Mouse (Mus musculus): ENCODE data around the gene Dnaja3. TPM values are rescaled to one million over a fixed set of nuclear protein-coding genes. Genes with fewer than 3 reads are reported as not detected.

The Dnaja3 gene
- polyA plus RNA-seq, 1 experiment: not detected

GRCm38 (mm10) chr16:4635760-4636159 is 4.0 kb upstream of the Dnaja3 start:
- Histone ChIP-seq H3K4me3 (ENCODE audit: insufficient read depth, low read depth, low read length) (no peak overlapping the region), H3K27ac (ENCODE audit: insufficient read depth, low read depth, low read length) (no peak overlapping the region), H3K4me1 (ENCODE audit: control insufficient read depth, insufficient read depth, low read length) (peaks cover 10% of the 10 kb centered on the region)
- WGBS: 58% methylated on average over 4 of the region's 4 CpGs
- TF ChIP-seq POLR2A (IDR thresholded peaks at IDR 0.05; ENCODE audit: insufficient read depth, low read depth, low read length): no peak
- no peak for TF ChIP-seq CTCF (IDR thresholded peaks at IDR 0.05; ENCODE audit: insufficient read depth, low read depth, low read length)

- TF ChIP-seq CTCF (IDR thresholded peaks at IDR 0.05; ENCODE audit: insufficient read depth, low read depth, low read length): no peak
- no peak for TF ChIP-seq POLR2A (IDR thresholded peaks at IDR 0.05; ENCODE audit: insufficient read depth, low read depth, low read length)
- WGBS: 83% methylated on average over 3 of the region's 3 CpGs
- H3K27ac ChIP-seq (ENCODE audit: insufficient read depth, low read depth, low read length): no peak overlapping the region
- peaks cover 29% of the 10 kb centered on the region for H3K4me1 ChIP-seq (ENCODE audit: control insufficient read depth, insufficient read depth, low read length)
- H3K4me3 ChIP-seq (ENCODE audit: insufficient read depth, low read depth, low read length): no peak overlapping the region
Measured at GRCm38 (mm10) chr16:4638891-4639390, 848 bp upstream of the Dnaja3 start.

GRCm38 (mm10) chr16:4640267-4641005 is 647 bp downstream of the Dnaja3 start:
- no peak overlapping the region for H3K27ac ChIP-seq (ENCODE audit: insufficient read depth, low read depth, low read length)
- peak overlapping the region; percentile 47 for H3K4me3 ChIP-seq (ENCODE audit: insufficient read depth, low read depth, low read length)
- TF ChIP-seq CTCF (IDR thresholded peaks at IDR 0.05; ENCODE audit: insufficient read depth, low read depth, low read length): no peak
- H3K4me1 ChIP-seq (ENCODE audit: control insufficient read depth, insufficient read depth, low read length): peaks cover 31% of the 10 kb centered on the region
- 30% methylated on average over 17 of the region's 17 CpGs for WGBS

GRCm38 (mm10) chr16:4641119-4641838 is 1.5 kb downstream of the Dnaja3 start:
- WGBS: 56% methylated on average over 3 of the region's 3 CpGs
- no peak for TF ChIP-seq POLR2A (IDR thresholded peaks at IDR 0.05; ENCODE audit: insufficient read depth, low read depth, low read length)
- no peak for TF ChIP-seq CTCF (IDR thresholded peaks at IDR 0.05; ENCODE audit: insufficient read depth, low read depth, low read length)
- Histone ChIP-seq H3K4me3 (ENCODE audit: insufficient read depth, low read depth, low read length) (no peak overlapping the region), H3K27ac (ENCODE audit: insufficient read depth, low read depth, low read length) (no peak overlapping the region), H3K4me1 (ENCODE audit: control insufficient read depth, insufficient read depth, low read length) (peaks cover 31% of the 10 kb centered on the region)

GRCm38 (mm10) chr16:4642190-4642589 is 2.4 kb downstream of the Dnaja3 start:
- no peak for TF ChIP-seq POLR2A (IDR thresholded peaks at IDR 0.05; ENCODE audit: insufficient read depth, low read depth, low read length)
- no peak for TF ChIP-seq CTCF (IDR thresholded peaks at IDR 0.05; ENCODE audit: insufficient read depth, low read depth, low read length)
- WGBS: 61% methylated on average over 13 of the region's 13 CpGs

GRCm38 (mm10) chr16:4642937-4643336 is 3.1 kb downstream of the Dnaja3 start:
- TF ChIP-seq POLR2A (IDR thresholded peaks at IDR 0.05; ENCODE audit: insufficient read depth, low read depth, low read length) (no peak), CTCF (IDR thresholded peaks at IDR 0.05; ENCODE audit: insufficient read depth, low read depth, low read length) (no peak)
- peak overlapping the region; percentile 12; the same call in 1 of the 2 replicates for H3K27ac ChIP-seq (ENCODE audit: insufficient read depth, low read depth, low read length)
- WGBS: 86% methylated on average over 6 of the region's 6 CpGs
- H3K4me1 ChIP-seq (ENCODE audit: control insufficient read depth, insufficient read depth, low read length): peaks cover 38% of the 10 kb centered on the region
- H3K4me3 ChIP-seq (ENCODE audit: insufficient read depth, low read depth, low read length): no peak overlapping the region

More at GRCm38 (mm10) chr16:4642190-4642589, 2.4 kb downstream of the Dnaja3 start:
- H3K4me3 ChIP-seq (ENCODE audit: insufficient read depth, low read depth, low read length): no peak overlapping the region
- peaks cover 31% of the 10 kb centered on the region for H3K4me1 ChIP-seq (ENCODE audit: control insufficient read depth, insufficient read depth, low read length)
- H3K27ac ChIP-seq (ENCODE audit: insufficient read depth, low read depth, low read length): no peak overlapping the region

GRCm38 (mm10) chr16:4643670-4644419 is 4.1 kb downstream of the Dnaja3 start:
- Histone ChIP-seq H3K4me3 (ENCODE audit: insufficient read depth, low read depth, low read length) (no peak overlapping the region), H3K4me1 (ENCODE audit: control insufficient read depth, insufficient read depth, low read length) (peaks cover 47% of the 10 kb centered on the region), H3K27ac (ENCODE audit: insufficient read depth, low read depth, low read length) (no peak overlapping the region)
- WGBS: 49% methylated on average over 11 of the region's 11 CpGs
- TF ChIP-seq POLR2A (IDR thresholded peaks at IDR 0.05; ENCODE audit: insufficient read depth, low read depth, low read length) (no peak), CTCF (IDR thresholded peaks at IDR 0.05; ENCODE audit: insufficient read depth, low read depth, low read length) (no peak)

- Histone ChIP-seq H3K4me3 (ENCODE audit: insufficient read depth, low read depth, low read length) (no peak overlapping the region), H3K4me1 (ENCODE audit: control insufficient read depth, insufficient read depth, low read length) (peaks cover 41% of the 10 kb centered on the region), H3K27ac (ENCODE audit: insufficient read depth, low read depth, low read length) (no peak overlapping the region)
- 85% methylated on average over 4 of the region's 4 CpGs for WGBS
- TF ChIP-seq CTCF (IDR thresholded peaks at IDR 0.05; ENCODE audit: insufficient read depth, low read depth, low read length) (no peak), POLR2A (IDR thresholded peaks at IDR 0.05; ENCODE audit: insufficient read depth, low read depth, low read length) (no peak)
Measured at GRCm38 (mm10) chr16:4645867-4646266, 6.1 kb downstream of the Dnaja3 start.

Data from olfactory bulb, adult 2 months (tissue).